Mouse (Mus musculus) neural tube, embryonic 13.5 days (tissue): ENCODE results near the gene Cdhr2. TPM values are rescaled to one million over a fixed set of nuclear protein-coding genes. Genes with fewer than 3 reads are reported as not detected.

Experiments used
- ATAC-seq: fragments of 200-750 bp; cut with Nextera tagmentation; 2 replicates; pipeline ENCODE4 v1.8.0; 2017; ENCODE audit warnings: low read depth, mild to moderate bottlenecking, moderate TSS enrichment, moderate library complexity
- H3K27ac ChIP-seq: fragments of 300-500 bp; sonication (generic); replicated peaks from 2 replicates; pipeline ENCODE4 v1.5.1; 2015; ENCODE audit warnings: moderate library complexity, mild to moderate bottlenecking, inconsistent platforms
- H3K27me3 ChIP-seq: fragments of 300-500 bp; sonication (generic); 2 replicates; pipeline ENCODE4 v1.6.1; 2015; ENCODE audit warnings: mild to moderate bottlenecking, inconsistent platforms
- H3K36me3 ChIP-seq: fragments of 300-500 bp; sonication (generic); 2 replicates; pipeline ENCODE4 v1.6.1; 2015; ENCODE audit warnings: mild to moderate bottlenecking, inconsistent platforms
- H3K4me1 ChIP-seq: fragments of 300-500 bp; sonication (generic); replicated peaks from 2 replicates; pipeline ENCODE4 v1.6.1; 2015; ENCODE audit warnings: inconsistent platforms
- H3K4me2 ChIP-seq: fragments of 300-500 bp; sonication (generic); 2 replicates; pipeline ENCODE4 v1.6.1; 2015; ENCODE audit warnings: inconsistent platforms, mild to moderate bottlenecking, moderate library complexity
- H3K4me3 ChIP-seq: fragments of 300-500 bp; sonication (generic); 2 replicates; pipeline ENCODE4 v1.5.1; 2015; ENCODE audit warnings: mild to moderate bottlenecking, inconsistent platforms
- H3K9ac ChIP-seq: fragments of 300-500 bp; sonication (generic); 2 replicates; pipeline ENCODE4 v1.6.1; 2015; ENCODE audit warnings: moderate library complexity, mild to moderate bottlenecking, inconsistent platforms
- H3K9me3 ChIP-seq: fragments of 300-500 bp; sonication (generic); 2 replicates; pipeline ENCODE4 v1.6.1; 2016; ENCODE audit warnings: inconsistent platforms
- WGBS: fragments of 180-500 bp; shearing (Covaris S2); methylation state at CpG from one replicate; pipeline ENCODE4 v1.1.7; 2015; 5-methylcytosine and 5-hydroxymethylcytosine counted together
- polyA plus RNA-seq: library from polyadenylated mRNA; unstranded; fragments of >200 nt; fragmentation: Nextera tagmentation; extraction: Ambion mirVana; gene quantifications from 2 replicates; pipeline ENCODE4 v1.2.1, GENCODE M21; 2015

The Cdhr2 gene
- polyA plus RNA-seq, 1 experiment from 2014 or later: 0.06 TPM

GRCm38 (mm10) chr13:54780592-54780991, 79.3 kb downstream of the Cdhr2 start:
- Histone ChIP-seq H3K9me3 (no peaks in the 10 kb centered on the region), H3K4me1 (0 out of 2 replicates have a peak, but pooled peaks cover 3% of the 10 kb centered on the region), H3K36me3 (no peaks in the 10 kb centered on the region), H3K27ac (no peak overlapping the region), H3K9ac (no peak overlapping the region), H3K27me3 (no peaks in the 10 kb centered on the region), H3K4me3 (no peak overlapping the region), H3K4me2 (no peak overlapping the region)
- 78% methylated on average over 3 of the region's 3 CpGs for WGBS
- ATAC-seq: no peak

DNA sequence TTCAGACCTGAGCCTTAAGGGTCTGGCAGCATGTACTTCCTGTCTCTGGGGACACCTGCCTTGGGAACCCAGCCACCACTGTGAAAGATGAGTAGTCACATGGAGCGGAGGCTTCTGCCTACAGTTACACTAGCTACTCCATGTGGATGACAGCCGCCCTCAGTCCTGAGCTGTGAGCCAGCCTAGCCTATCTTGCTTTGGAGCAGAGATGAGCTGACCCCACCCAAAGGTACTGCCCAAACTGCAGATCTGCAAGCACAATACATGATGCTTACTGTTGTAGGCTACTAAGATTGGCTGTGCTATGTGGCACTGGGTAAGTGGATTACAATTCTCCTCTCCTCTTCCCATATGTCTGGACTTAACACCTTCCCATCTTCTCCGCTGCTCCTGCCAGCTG, 79.8 kb downstream of the Cdhr2 start:
- H3K27ac ChIP-seq: no peak overlapping the region
- ATAC-seq: peak; percentile 59
- H3K36me3 ChIP-seq: no peaks in the 10 kb centered on the region
- no peak overlapping the region for H3K4me3 ChIP-seq
- H3K9ac ChIP-seq: no peak overlapping the region
- no peak overlapping the region for H3K4me2 ChIP-seq
- H3K9me3 ChIP-seq: no peaks in the 10 kb centered on the region
- H3K4me1 ChIP-seq: 0 out of 2 replicates have a peak, but pooled peaks cover 3% of the 10 kb centered on the region
- no peaks in the 10 kb centered on the region for H3K27me3 ChIP-seq
- WGBS: 90% methylated on average over 3 of the region's 3 CpGs

- H3K9ac ChIP-seq: no peak overlapping the region
- H3K4me2 ChIP-seq: no peak overlapping the region
- H3K9me3 ChIP-seq: no peaks in the 10 kb centered on the region
- H3K27me3 ChIP-seq: no peaks in the 10 kb centered on the region
- 30% methylated on average over 2 of the region's 2 CpGs for WGBS
- H3K4me1 ChIP-seq: 0 out of 2 replicates have a peak, but pooled peaks cover 3% of the 10 kb centered on the region
- H3K4me3 ChIP-seq: no peak overlapping the region
- H3K27ac ChIP-seq: no peak overlapping the region
- H3K36me3 ChIP-seq: no peaks in the 10 kb centered on the region
- ATAC-seq: no peak
Observed at GRCm38 (mm10) chr13:54783235-54783634, 82.0 kb downstream of the Cdhr2 start.

DNA sequence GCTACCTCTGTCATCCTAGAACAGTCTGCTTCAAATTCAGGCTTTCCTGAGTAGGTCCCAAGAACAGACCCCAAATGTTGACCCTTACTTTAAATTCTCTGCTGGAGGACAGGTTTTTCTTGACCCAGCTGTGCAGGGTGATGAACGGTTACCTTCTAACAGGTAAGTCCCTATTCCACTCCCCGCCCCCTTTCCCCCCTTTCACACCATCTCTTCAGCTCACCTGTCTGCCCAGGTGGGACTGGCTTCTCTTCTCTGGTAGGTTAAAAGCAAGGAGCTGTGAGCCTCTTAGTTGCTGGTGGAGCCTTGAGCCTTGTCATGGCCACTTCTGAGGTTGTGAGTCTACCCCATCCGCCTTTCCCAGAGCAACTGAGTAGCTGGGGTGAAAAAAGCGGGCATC, 82.4 kb downstream of the Cdhr2 start, which contains the start of gene Eif4e1b:
Eif4e1b (plus strand) TSS at position 301 of the 400 bp plus-strand sequence.
- H3K4me2 ChIP-seq: no peak within 1 kb of the TSS
- peaks cover 3% of the 10 kb centered on the region; the same call in 1 of the 2 replicates for H3K4me1 ChIP-seq
- no peak within 1 kb of the TSS for H3K9ac ChIP-seq
- ATAC-seq: no peak
- no peak within 1 kb of the TSS for H3K27ac ChIP-seq
- no peaks in the 10 kb centered on the region for H3K27me3 ChIP-seq
- H3K9me3 ChIP-seq: no peaks in the 10 kb centered on the region
- H3K36me3 ChIP-seq: no peaks in the 10 kb centered on the region
- WGBS: 87% methylated on average over 4 of the region's 4 CpGs
- no peak within 1 kb of the TSS for H3K4me3 ChIP-seq

Other genes starting within 250 kb of the Cdhr2 start
- gene Thoc3, start 232.6 kb upstream of the Cdhr2 start, polyA plus RNA-seq: 89.6 and 94.1 TPM in 2 replicates
- gene Simc1, start 197.7 kb upstream of the Cdhr2 start, polyA plus RNA-seq: 17.7 and 20.3 TPM in 2 replicates
- gene 4833439L19Rik, start 136.0 kb upstream of the Cdhr2 start, polyA plus RNA-seq: 246 and 252 TPM in 2 replicates
- gene Arl10, start 126.4 kb upstream of the Cdhr2 start, polyA plus RNA-seq: 65.8 and 67.0 TPM in 2 replicates
- gene Nop16, start 111.4 kb upstream of the Cdhr2 start, polyA plus RNA-seq: 56.0 and 67.5 TPM in 2 replicates
- 216 and 245 TPM in 2 replicates for gene Higd2a, start 111.3 kb upstream of the Cdhr2 start, polyA plus RNA-seq
- gene Cltb, start 90.1 kb upstream of the Cdhr2 start, polyA plus RNA-seq: 137 and 142 TPM in 2 replicates
- gene Faf2, start 79.7 kb upstream of the Cdhr2 start, polyA plus RNA-seq: 64.5 and 67.7 TPM in 2 replicates
- gene Rnf44, start 7.6 kb upstream of the Cdhr2 start, polyA plus RNA-seq: 84.2 and 92.9 TPM in 2 replicates
- 12.2 and 17.5 TPM in 2 replicates for gene Gprin1, start 48.4 kb downstream of the Cdhr2 start, polyA plus RNA-seq
- 21.1 and 21.6 TPM in 2 replicates for gene Sncb, start 65.1 kb downstream of the Cdhr2 start, polyA plus RNA-seq
- not detected in 2 replicates for gene Eif4e1b, start 82.5 kb downstream of the Cdhr2 start, polyA plus RNA-seq
- gene Tspan17, start 87.9 kb downstream of the Cdhr2 start, polyA plus RNA-seq: 69.2 and 80.8 TPM in 2 replicates
- gene Unc5a, start 247.9 kb downstream of the Cdhr2 start, polyA plus RNA-seq: 9.0 and 10.4 TPM in 2 replicates